Mouse (Mus musculus) heart, postnatal 4 days (tissue): ENCODE data around the gene Fuca1. TPM values are rescaled to one million over a fixed set of nuclear protein-coding genes. Genes with fewer than 3 reads are reported as not detected.
A peak's percentile ranks its signal among the peaks of the same experiment; 100 is the strongest.
"Not testable (repeated sequence)": the region's sequence is repeated elsewhere in the genome, so short reads cannot be mapped to it uniquely, and the experiment has no call there.

ENCODE experiments used
- DNase-seq: peaks from one replicate; pipeline ENCODE4 v3.0.0; 2021
- total RNA-seq, 2 experiments: library from RNA; stranded (reverse); gene quantifications; 2 replicates each; pipeline ENCODE4 v1.2.3; 2021

The Fuca1 gene
- total RNA-seq, 2 experiments from 2014 or later: 42.4 to 45.9 TPM

- no peak for DNase-seq
Observed at GRCm38 (mm10) chr4:135924418-135924817, 3.9 kb downstream of the Fuca1 start.

- no peak for DNase-seq
Observed at GRCm38 (mm10) chr4:135925341-135925740, 4.8 kb downstream of the Fuca1 start.

GRCm38 (mm10) chr4:135926195-135926808 lies 5.8 kb downstream of the Fuca1 start:
- DNase-seq: no peak

- no peak for DNase-seq
Observed at GRCm38 (mm10) chr4:135926861-135927260, 6.3 kb downstream of the Fuca1 start.

GRCm38 (mm10) chr4:135928376-135928775 lies 7.8 kb downstream of the Fuca1 start:
- no peak for DNase-seq

- no peak for DNase-seq
Observed at GRCm38 (mm10) chr4:135929405-135929804, 8.9 kb downstream of the Fuca1 start.

- no peak for DNase-seq
Observed at GRCm38 (mm10) chr4:135929828-135930227, 9.3 kb downstream of the Fuca1 start.

GRCm38 (mm10) chr4:135930239-135930638 lies 9.7 kb downstream of the Fuca1 start:
- DNase-seq: no peak

- no peak for DNase-seq
Observed at GRCm38 (mm10) chr4:135931832-135932231, 11.3 kb downstream of the Fuca1 start.

- no peak for DNase-seq
Observed at GRCm38 (mm10) chr4:135934708-135935500, 14.4 kb downstream of the Fuca1 start.

- peak; percentile 56 for DNase-seq
Observed at GRCm38 (mm10) chr4:135935502-135935901, 15.0 kb downstream of the Fuca1 start.

GRCm38 (mm10) chr4:135938858-135939257 lies 18.3 kb downstream of the Fuca1 start:
- DNase-seq: no peak

- DNase-seq: not testable (repeated sequence)
Observed at GRCm38 (mm10) chr4:135941026-135941425, 20.5 kb downstream of the Fuca1 start.

- no peak for DNase-seq
Observed at GRCm38 (mm10) chr4:135942193-135942592, 21.7 kb downstream of the Fuca1 start.

GRCm38 (mm10) chr4:135943389-135943788 lies 22.9 kb downstream of the Fuca1 start:
- DNase-seq: no peak

- DNase-seq: no peak
Observed at GRCm38 (mm10) chr4:135945706-135946105, 25.2 kb downstream of the Fuca1 start.

GRCm38 (mm10) chr4:135946278-135946658 lies 25.7 kb downstream of the Fuca1 start, which contains the start of gene Hmgcl:
Gene Hmgcl, plus strand, starts transcription at chr4:135946448.
- peak; percentile 97 for DNase-seq

- DNase-seq: no peak
Observed at GRCm38 (mm10) chr4:135946659-135947301, 26.2 kb downstream of the Fuca1 start.

GRCm38 (mm10) chr4:135948142-135948541 lies 27.6 kb downstream of the Fuca1 start:
- no peak for DNase-seq

GRCm38 (mm10) chr4:135949475-135949874 lies 28.9 kb downstream of the Fuca1 start:
- DNase-seq: no peak

GRCm38 (mm10) chr4:135949911-135950310 lies 29.4 kb downstream of the Fuca1 start:
- DNase-seq: no peak

GRCm38 (mm10) chr4:135950365-135950764 lies 29.8 kb downstream of the Fuca1 start:
- DNase-seq: no peak

- no peak for DNase-seq
Observed at GRCm38 (mm10) chr4:135951505-135951904, 31.0 kb downstream of the Fuca1 start.
